Mouse (Mus musculus): ENCODE measurements around the gene Slc17a8. TPM values are rescaled to one million over a fixed set of nuclear protein-coding genes. Genes with fewer than 3 reads are reported as not detected.
"Not testable (repeated sequence)": the region's sequence is repeated elsewhere in the genome, so short reads cannot be mapped to it uniquely, and the experiment has no call there.

Gene Slc17a8
- polyA plus RNA-seq, 1 experiment from 2014 or later = 1.9 TPM

- Histone ChIP-seq H3K27me3 (no peaks in the 10 kb centered on the region), H3K27ac (no peak overlapping the region), H3K36me3 (no peaks in the 10 kb centered on the region), H3K9ac (no peak overlapping the region), H3K4me2 (no peak overlapping the region), H3K4me1 (replicated peaks) (no peaks in the 10 kb centered on the region), H3K4me3 (no peak overlapping the region), H3K9me3 (no peaks in the 10 kb centered on the region)
- WGBS = 94% methylated on average over 4 of the region's 4 CpGs
- ATAC-seq (ENCODE audit: low FRiP score) = no peak
Observed at GRCm38 (mm10) chr10:89578801-89579200, 42.3 kb downstream of the Slc17a8 start.

GRCm38 (mm10) chr10:89577666-89578065 lies 43.4 kb downstream of the Slc17a8 start:
- no peak overlapping the region for H3K4me2 ChIP-seq
- no peak for ATAC-seq (ENCODE audit: low FRiP score)
- no peaks in the 10 kb centered on the region for H3K27me3 ChIP-seq
- H3K4me3 ChIP-seq = no peak overlapping the region
- no peaks in the 10 kb centered on the region for H3K9me3 ChIP-seq
- no peaks in the 10 kb centered on the region for H3K4me1 ChIP-seq (replicated peaks)
- H3K9ac ChIP-seq = no peak overlapping the region
- H3K36me3 ChIP-seq = no peaks in the 10 kb centered on the region
- no peak overlapping the region for H3K27ac ChIP-seq
- WGBS = 90% methylated on average over 3 of the region's 3 CpGs

GRCm38 (mm10) chr10:89573421-89573820 lies 47.6 kb downstream of the Slc17a8 start:
- Histone ChIP-seq H3K9me3 (no peaks in the 10 kb centered on the region), H3K4me2 (no peak overlapping the region), H3K27me3 (no peaks in the 10 kb centered on the region), H3K4me1 (replicated peaks) (no peaks in the 10 kb centered on the region), H3K9ac (no peak overlapping the region), H3K36me3 (no peaks in the 10 kb centered on the region), H3K4me3 (no peak overlapping the region), H3K27ac (no peak overlapping the region)
- 87% methylated on average over 3 of the region's 3 CpGs for WGBS
- no peak for ATAC-seq (ENCODE audit: low FRiP score)

- Histone ChIP-seq H3K27ac (no peak overlapping the region), H3K27me3 (no peaks in the 10 kb centered on the region), H3K4me3 (no peak overlapping the region), H3K36me3 (no peaks in the 10 kb centered on the region), H3K9ac (no peak overlapping the region), H3K4me1 (replicated peaks) (no peaks in the 10 kb centered on the region), H3K4me2 (no peak overlapping the region), H3K9me3 (no peaks in the 10 kb centered on the region)
- ATAC-seq (ENCODE audit: low FRiP score) = no peak
- 94% methylated on average over 6 of the region's 6 CpGs for WGBS
Observed at GRCm38 (mm10) chr10:89572946-89573345, 48.1 kb downstream of the Slc17a8 start.

- Histone ChIP-seq H3K36me3 (no peaks in the 10 kb centered on the region), H3K4me2 (no peak overlapping the region), H3K4me1 (replicated peaks) (no peaks in the 10 kb centered on the region), H3K9ac (no peak overlapping the region), H3K4me3 (no peak overlapping the region), H3K27ac (no peak overlapping the region), H3K9me3 (no peaks in the 10 kb centered on the region), H3K27me3 (no peaks in the 10 kb centered on the region)
- 94% methylated on average over 2 of the region's 2 CpGs for WGBS
- ATAC-seq (ENCODE audit: low FRiP score) = no peak
Observed at GRCm38 (mm10) chr10:89567391-89567790, 53.7 kb downstream of the Slc17a8 start.

- Histone ChIP-seq H3K27me3 (no peaks in the 10 kb centered on the region), H3K4me2 (no peak overlapping the region), H3K27ac (no peak overlapping the region), H3K4me3 (no peak overlapping the region), H3K9me3 (no peaks in the 10 kb centered on the region), H3K36me3 (no peaks in the 10 kb centered on the region), H3K4me1 (replicated peaks) (no peaks in the 10 kb centered on the region), H3K9ac (no peak overlapping the region)
- no peak for ATAC-seq (ENCODE audit: low FRiP score)
- 92% methylated on average over 9 of the region's 9 CpGs for WGBS
Observed at GRCm38 (mm10) chr10:89565301-89566022, 55.6 kb downstream of the Slc17a8 start.

GRCm38 (mm10) chr10:89562113-89562512 lies 58.9 kb downstream of the Slc17a8 start:
- H3K27me3 ChIP-seq = no peaks in the 10 kb centered on the region
- no peak overlapping the region for H3K4me2 ChIP-seq
- no peak for ATAC-seq (ENCODE audit: low FRiP score)
- WGBS = 93% methylated on average over 6 of the region's 6 CpGs
- no peak overlapping the region for H3K27ac ChIP-seq
- no peaks in the 10 kb centered on the region for H3K36me3 ChIP-seq
- no peak overlapping the region for H3K4me3 ChIP-seq
- no peak overlapping the region for H3K9ac ChIP-seq
- no peaks in the 10 kb centered on the region for H3K9me3 ChIP-seq
- no peaks in the 10 kb centered on the region for H3K4me1 ChIP-seq (replicated peaks)

GRCm38 (mm10) chr10:89559351-89559750 lies 61.7 kb downstream of the Slc17a8 start:
- 77% methylated on average over 3 of the region's 3 CpGs for WGBS

GRCm38 (mm10) chr10:89554885-89555284 lies 66.2 kb downstream of the Slc17a8 start:
- not testable (repeated sequence) for H3K27me3 ChIP-seq; H3K36me3 ChIP-seq; H3K9ac ChIP-seq; ATAC-seq (ENCODE audit: low FRiP score); H3K4me3 ChIP-seq; H3K4me2 ChIP-seq; H3K9me3 ChIP-seq; H3K4me1 ChIP-seq (replicated peaks); H3K27ac ChIP-seq
- 86% methylated on average over 13 of the region's 13 CpGs for WGBS

More at GRCm38 (mm10) chr10:89559351-89559750, 61.7 kb downstream of the Slc17a8 start:
- Histone ChIP-seq H3K9me3 (no peaks in the 10 kb centered on the region), H3K27me3 (no peaks in the 10 kb centered on the region), H3K4me3 (no peak overlapping the region), H3K4me1 (replicated peaks) (no peaks in the 10 kb centered on the region), H3K27ac (no peak overlapping the region), H3K4me2 (no peak overlapping the region), H3K36me3 (no peaks in the 10 kb centered on the region), H3K9ac (no peak overlapping the region)
- ATAC-seq (ENCODE audit: low FRiP score) = no peak

- not testable (repeated sequence) for ATAC-seq (ENCODE audit: low FRiP score); H3K27ac ChIP-seq; H3K27me3 ChIP-seq; H3K9ac ChIP-seq; H3K4me1 ChIP-seq (replicated peaks); H3K9me3 ChIP-seq; H3K4me2 ChIP-seq; H3K36me3 ChIP-seq; H3K4me3 ChIP-seq
- WGBS = 91% methylated on average over 7 of the region's 7 CpGs
Observed at GRCm38 (mm10) chr10:89553855-89554254, 67.2 kb downstream of the Slc17a8 start.

- no peak overlapping the region for H3K4me2 ChIP-seq
- 84% methylated on average over 5 of the region's 5 CpGs for WGBS
- no peaks in the 10 kb centered on the region for H3K36me3 ChIP-seq
- no peak overlapping the region for H3K9ac ChIP-seq
- peaks cover 1% of the 10 kb centered on the region; the same call in 1 of the 2 replicates for H3K4me1 ChIP-seq (replicated peaks)
- no peaks in the 10 kb centered on the region for H3K27me3 ChIP-seq
- no peak overlapping the region for H3K4me3 ChIP-seq
- no peak for ATAC-seq (ENCODE audit: low FRiP score)
- H3K9me3 ChIP-seq = no peaks in the 10 kb centered on the region
- no peak overlapping the region for H3K27ac ChIP-seq
Observed at GRCm38 (mm10) chr10:89553015-89553414, 68.0 kb downstream of the Slc17a8 start.

- Histone ChIP-seq H3K9me3 (no peaks in the 10 kb centered on the region), H3K4me3 (no peak overlapping the region), H3K27me3 (no peaks in the 10 kb centered on the region), H3K9ac (no peak overlapping the region), H3K36me3 (no peaks in the 10 kb centered on the region), H3K4me2 (no peak overlapping the region), H3K4me1 (replicated peaks) (peaks cover 4% of the 10 kb centered on the region; the same call in 1 of the 2 replicates), H3K27ac (no peak overlapping the region)
- no peak for ATAC-seq (ENCODE audit: low FRiP score)
- WGBS = 86% methylated on average over 4 of the region's 4 CpGs
Observed at GRCm38 (mm10) chr10:89551657-89552056, 69.4 kb downstream of the Slc17a8 start.

GRCm38 (mm10) chr10:89548028-89548427 lies 73.0 kb downstream of the Slc17a8 start:
- H3K27ac ChIP-seq = peak overlapping the region; percentile 76
- no peaks in the 10 kb centered on the region for H3K36me3 ChIP-seq
- peaks cover 4% of the 10 kb centered on the region; the same call in 1 of the 2 replicates for H3K4me1 ChIP-seq (replicated peaks)
- ATAC-seq (ENCODE audit: low FRiP score) = peak; percentile 88
- H3K9ac ChIP-seq = no peak overlapping the region
- H3K4me2 ChIP-seq = no peak overlapping the region
- no peaks in the 10 kb centered on the region for H3K9me3 ChIP-seq
- H3K4me3 ChIP-seq = no peak overlapping the region
- WGBS = 33% methylated on average over 6 of the region's 6 CpGs
- H3K27me3 ChIP-seq = no peaks in the 10 kb centered on the region
